Mouse (Mus musculus) cerebellum, adult 2 months (tissue): ENCODE results near the gene Pard3b. TPM values are rescaled to one million over a fixed set of nuclear protein-coding genes. Genes with fewer than 3 reads are reported as not detected.

ENCODE experiments used
- DNase-seq, 2 experiments: peaks; one replicate each; pipeline ENCODE4 v3.0.0; 2021
- H3K27ac ChIP-seq: fragments of 200-500 bp; 2 replicates; pipeline ENCODE4 v1.5.1; 2012; ENCODE audit warnings: low read length, control low read depth, inconsistent platforms; ENCODE audit not compliant: insufficient read depth
- H3K27me3 ChIP-seq: fragments of 200-500 bp; 2 replicates; pipeline ENCODE4 v1.6.1; 2012; ENCODE audit warnings: inconsistent platforms, mild to moderate bottlenecking, low read length, moderate library complexity; ENCODE audit not compliant: control insufficient read depth, insufficient read depth
- H3K4me1 ChIP-seq: fragments of 200-500 bp; 2 replicates; pipeline ENCODE4 v1.6.1; 2011; ENCODE audit warnings: low read length; ENCODE audit not compliant: control insufficient read depth, insufficient read depth
- H3K4me3 ChIP-seq: fragments of 200-500 bp; replicated peaks from 2 replicates; pipeline ENCODE3; 2011; ENCODE audit warnings: mild to moderate bottlenecking, low read depth, low read length, control low read depth; ENCODE audit not compliant: insufficient read depth
- CTCF ChIP-seq: fragments of 200-500 bp; IDR thresholded peaks from 2 replicates; pipeline ENCODE4 v1.5.1; 2011; ENCODE audit warnings: low read depth, mild to moderate bottlenecking, control low read depth, low read length, moderate library complexity, borderline replicate concordance; ENCODE audit not compliant: insufficient read depth
- POLR2A ChIP-seq: fragments of 200-500 bp; IDR thresholded peaks from 2 replicates; pipeline ENCODE4 v1.6.1; 2011; ENCODE audit warnings: low read length, control low read depth, borderline replicate concordance; ENCODE audit not compliant: insufficient read depth
- WGBS: fragments of 180-500 bp; shearing (Covaris S2); methylation state at CpG from one replicate; pipeline ENCODE4 v1.1.7; 2018; 5-methylcytosine and 5-hydroxymethylcytosine counted together
- polyA plus RNA-seq: library from polyadenylated mRNA; depleted of rRNA; stranded (reverse); fragments of >200 nt; gene quantifications from 2 replicates; pipeline ENCODE4 v1.2.3, GENCODE M21; 2012

Gene Pard3b
- polyA plus RNA-seq, 1 experiment: 1.3 TPM

- no peak overlapping the region for H3K4me3 ChIP-seq
- TF ChIP-seq CTCF (no peak), POLR2A (no peak)
- no peaks in the 10 kb centered on the region for H3K4me1 ChIP-seq
- H3K27me3 ChIP-seq: no peaks in the 10 kb centered on the region
- DNase-seq: no peak
- 32% methylated on average over 6 of the region's 6 CpGs for WGBS
- H3K27ac ChIP-seq: no peak overlapping the region
These were observed 447.4 kb downstream of the Pard3b start for GRCm38 (mm10) chr1:62085995-62086394.

GRCm38 (mm10) chr1:62087464-62087863 lies 448.8 kb downstream of the Pard3b start:
- Histone ChIP-seq H3K4me1 (no peaks in the 10 kb centered on the region), H3K4me3 (no peak overlapping the region), H3K27ac (no peak overlapping the region), H3K27me3 (no peaks in the 10 kb centered on the region)
- TF ChIP-seq POLR2A (no peak), CTCF (no peak)
- 49% methylated on average over 10 of the region's 10 CpGs for WGBS
- DNase-seq: no peak

DNA sequence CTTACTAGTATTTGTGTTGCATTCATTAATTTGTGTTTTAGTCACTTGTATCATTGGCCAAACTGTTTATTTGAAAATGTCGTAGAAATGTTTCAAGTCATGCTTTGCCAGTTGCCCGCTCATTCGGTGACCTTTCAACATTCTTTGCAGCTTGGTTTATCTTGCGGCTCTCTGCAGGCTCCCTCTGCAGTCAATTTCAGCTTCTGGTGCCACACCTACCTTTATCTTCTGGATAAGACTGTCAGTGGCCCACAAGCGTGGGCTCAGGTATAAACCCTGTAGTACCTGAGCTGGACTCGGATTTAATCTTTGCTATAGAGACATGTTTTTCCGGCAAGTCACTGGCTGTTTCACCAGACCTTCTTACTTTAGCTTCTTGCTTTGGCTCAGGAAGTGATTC lies 456.3 kb downstream of the Pard3b start:
- 94% methylated on average over 7 of the region's 7 CpGs for WGBS
- DNase-seq: no peak
- TF ChIP-seq POLR2A (no peak), CTCF (no peak)

DNA sequence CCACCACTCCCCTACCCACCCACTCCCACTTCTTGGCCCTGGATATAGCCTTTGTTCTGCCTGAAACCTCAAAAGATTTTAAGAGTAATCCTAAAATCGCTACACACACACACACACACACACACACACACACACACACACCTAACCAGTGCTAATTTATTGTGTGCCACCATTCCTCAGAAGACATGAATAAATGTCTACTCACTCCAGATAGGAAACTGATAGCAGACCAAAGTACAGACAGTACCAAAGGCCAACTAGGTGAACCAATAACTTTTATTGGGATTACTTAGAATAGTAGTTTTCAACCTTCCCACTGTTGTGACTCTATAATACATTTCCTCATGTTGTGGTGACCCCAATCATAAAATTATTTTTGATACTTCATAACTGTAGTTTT lies 483.8 kb downstream of the Pard3b start:
- WGBS: 96% methylated on average over 1 of the region's 1 CpGs
- H3K27me3 ChIP-seq: no peaks in the 10 kb centered on the region
- no peak for TF ChIP-seq CTCF
- no peak for TF ChIP-seq POLR2A
- no peak overlapping the region for H3K27ac ChIP-seq
- DNase-seq: no peak
- no peak overlapping the region for H3K4me3 ChIP-seq
- no peaks in the 10 kb centered on the region for H3K4me1 ChIP-seq

More for the DNA sequence above, 456.3 kb downstream of the Pard3b start:
- no peak overlapping the region for H3K27ac ChIP-seq
- H3K4me1 ChIP-seq: no peaks in the 10 kb centered on the region
- no peak overlapping the region for H3K4me3 ChIP-seq
- no peaks in the 10 kb centered on the region for H3K27me3 ChIP-seq

DNA sequence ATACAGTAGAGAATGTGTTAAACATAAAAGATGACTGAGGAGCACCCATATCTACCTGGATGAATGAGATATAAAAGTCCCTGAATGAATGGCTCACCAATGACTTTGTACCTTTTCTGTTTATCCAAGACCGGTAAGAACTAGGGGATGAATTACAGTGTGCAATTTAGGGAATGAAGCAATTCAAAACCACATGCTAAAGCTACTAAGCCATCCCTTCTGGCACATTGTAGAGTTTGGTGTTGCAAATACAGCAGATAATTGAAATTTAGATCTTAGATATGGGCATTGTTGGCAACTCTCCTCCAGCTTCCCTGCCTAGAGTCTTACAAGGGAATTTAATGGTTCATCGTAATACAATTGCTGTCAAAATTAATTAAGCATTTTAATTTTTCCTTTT lies 490.6 kb downstream of the Pard3b start:
- 90% methylated on average over 2 of the region's 2 CpGs for WGBS
- no peaks in the 10 kb centered on the region for H3K4me1 ChIP-seq
- H3K4me3 ChIP-seq: no peak overlapping the region
- no peak overlapping the region for H3K27ac ChIP-seq
- TF ChIP-seq POLR2A (no peak), CTCF (no peak)
- H3K27me3 ChIP-seq: no peaks in the 10 kb centered on the region
- no peak for DNase-seq

GRCm38 (mm10) chr1:62148134-62148533 lies 509.5 kb downstream of the Pard3b start:
- TF ChIP-seq CTCF (no peak), POLR2A (no peak)
- Histone ChIP-seq H3K27me3 (no peaks in the 10 kb centered on the region), H3K4me1 (no peaks in the 10 kb centered on the region), H3K4me3 (no peak overlapping the region), H3K27ac (no peak overlapping the region)
- no peak for DNase-seq
- WGBS: 85% methylated on average over 4 of the region's 4 CpGs

DNA sequence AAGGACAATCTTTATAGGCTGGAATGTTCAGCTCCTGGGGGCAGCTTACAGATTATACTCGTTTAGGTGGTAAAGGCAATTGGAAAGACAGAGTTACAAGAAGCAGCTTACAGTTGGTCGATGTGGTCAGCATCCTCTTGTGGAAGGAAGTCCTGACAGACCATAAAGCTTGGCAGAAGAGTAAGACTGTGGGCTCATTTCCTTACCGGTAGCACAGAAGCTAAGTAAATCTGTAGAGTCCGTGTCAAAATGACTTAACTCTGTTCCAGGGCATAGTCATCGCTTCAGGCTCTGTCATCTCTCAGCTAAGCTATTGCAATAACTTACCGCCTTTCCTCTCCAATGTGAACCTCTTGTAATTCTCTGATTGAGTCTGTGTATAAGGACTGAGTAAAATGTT lies 510.2 kb downstream of the Pard3b start:
- no peak overlapping the region for H3K4me3 ChIP-seq
- H3K4me1 ChIP-seq: no peaks in the 10 kb centered on the region
- no peak for TF ChIP-seq POLR2A
- no peak for TF ChIP-seq CTCF
- DNase-seq: no peak
- H3K27ac ChIP-seq: no peak overlapping the region
- no peaks in the 10 kb centered on the region for H3K27me3 ChIP-seq
- 90% methylated on average over 6 of the region's 6 CpGs for WGBS

GRCm38 (mm10) chr1:62155970-62156369 lies 517.3 kb downstream of the Pard3b start:
- TF ChIP-seq CTCF (no peak), POLR2A (no peak)
- no peaks in the 10 kb centered on the region; the same call in 1 of the 2 replicates for H3K27me3 ChIP-seq
- H3K4me3 ChIP-seq: no peak overlapping the region
- H3K27ac ChIP-seq: no peak overlapping the region
- no peak for DNase-seq
- WGBS: 41% methylated on average over 1 of the region's 1 CpGs
- no peaks in the 10 kb centered on the region for H3K4me1 ChIP-seq
